Mouse (Mus musculus): ENCODE data around the gene Chst15. TPM values are rescaled to one million over a fixed set of nuclear protein-coding genes. Genes with fewer than 3 reads are reported as not detected.
A peak's percentile ranks its signal among the peaks of the same experiment; 100 is the strongest.

The Chst15 gene
- polyA plus RNA-seq, 1 experiment from 2014 or later = 27.0 TPM

DNA sequence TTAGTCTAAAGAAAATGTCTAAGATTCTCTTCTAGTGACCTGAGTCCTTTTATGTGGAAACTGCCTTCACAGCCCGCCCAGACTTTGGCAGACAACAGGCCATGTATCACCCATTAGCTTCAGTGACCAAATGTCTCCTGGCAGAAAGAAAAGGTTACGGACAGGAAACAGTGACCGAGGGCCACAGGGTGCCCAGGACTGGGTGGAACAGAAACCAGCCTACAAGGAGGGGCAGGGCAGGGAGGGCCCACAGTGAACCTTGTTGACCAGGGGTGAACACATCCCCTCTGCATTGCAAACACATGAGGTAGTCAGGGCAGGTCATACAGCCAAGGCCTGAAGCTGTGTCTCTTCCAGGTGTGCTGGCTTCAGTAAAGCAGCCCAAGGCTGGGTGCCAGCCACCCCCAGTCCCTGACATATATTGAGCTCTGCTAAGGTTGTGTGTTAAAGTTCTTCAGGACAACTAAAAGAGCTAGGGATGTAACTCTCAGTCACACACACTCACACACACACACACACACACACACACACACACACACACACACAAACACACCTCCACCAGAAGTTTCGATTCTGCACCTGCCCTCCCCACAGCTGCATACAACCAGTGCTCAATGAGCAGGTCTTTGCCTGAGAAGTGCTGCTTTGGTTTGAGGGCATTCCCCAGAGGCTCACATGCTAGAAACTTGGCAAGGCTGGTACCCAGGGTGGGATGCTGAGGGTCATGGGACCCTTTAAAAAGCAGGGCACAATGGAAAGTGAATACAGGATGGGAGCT, 49.1 kb downstream of the Chst15 start:
- Histone ChIP-seq H3K4me1 (replicated peaks) (peaks cover 29% of the 10 kb centered on the region), H3K36me3 (no peaks in the 10 kb centered on the region), H3K9ac (no peak overlapping the region), H3K9me3 (no peaks in the 10 kb centered on the region), H3K4me3 (no peak overlapping the region), H3K4me2 (no peak overlapping the region), H3K27me3 (no peaks in the 10 kb centered on the region), H3K27ac (replicated peaks) (no peak overlapping the region)
- no peak for ATAC-seq (ENCODE audit: low FRiP score, low read depth)
- WGBS = 83% methylated on average over 4 of the region's 4 CpGs

DNA sequence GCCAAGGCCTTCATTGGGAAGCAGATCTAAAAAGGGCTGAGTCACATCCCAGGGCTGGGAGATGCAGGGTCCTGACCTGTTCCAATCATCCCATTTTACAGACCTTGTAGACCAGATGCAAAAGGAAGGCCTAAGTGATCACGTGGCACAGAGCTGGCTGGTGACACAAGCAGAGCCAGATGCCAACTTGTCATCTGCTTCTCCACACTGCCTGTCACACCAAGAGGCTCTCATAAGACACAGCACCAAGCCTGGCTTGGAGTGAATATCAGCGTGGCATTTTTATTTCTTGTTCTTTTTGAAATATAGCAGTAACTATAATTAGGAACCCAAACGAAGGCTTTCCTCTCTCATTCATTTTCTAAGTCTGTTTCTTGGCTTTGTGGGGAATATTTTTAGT, 52.3 kb downstream of the Chst15 start:
- no peak overlapping the region for H3K4me3 ChIP-seq
- peak overlapping the region; percentile 69 for H3K27ac ChIP-seq (replicated peaks)
- H3K9ac ChIP-seq = no peak overlapping the region
- H3K36me3 ChIP-seq = no peaks in the 10 kb centered on the region
- H3K9me3 ChIP-seq = no peaks in the 10 kb centered on the region
- 52% methylated on average over 3 of the region's 3 CpGs for WGBS
- H3K4me2 ChIP-seq = no peak overlapping the region
- no peak; the same call in 1 of the 2 replicates for ATAC-seq (ENCODE audit: low FRiP score, low read depth)
- H3K27me3 ChIP-seq = no peaks in the 10 kb centered on the region
- H3K4me1 ChIP-seq (replicated peaks) = peaks cover 40% of the 10 kb centered on the region

DNA sequence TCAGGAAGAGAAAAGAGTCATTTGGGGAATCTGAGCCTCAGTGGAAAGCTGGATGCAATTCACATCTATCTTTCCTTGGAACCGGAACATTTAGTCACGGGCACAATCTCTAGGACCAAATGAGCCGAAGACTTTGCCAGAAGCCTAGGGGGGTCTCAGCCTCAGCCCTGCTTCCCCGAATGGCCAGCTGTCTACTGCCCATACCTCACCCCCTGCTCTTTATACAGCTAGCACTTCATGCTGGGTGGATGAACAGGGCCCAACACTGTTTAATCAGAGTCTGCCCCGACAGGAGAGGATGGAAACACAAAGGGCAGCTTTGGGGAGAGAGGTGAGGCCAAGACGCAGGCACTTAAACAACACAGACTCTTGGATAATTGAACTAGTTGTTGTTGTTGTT, 53.8 kb downstream of the Chst15 start:
- no peak overlapping the region for H3K4me2 ChIP-seq
- H3K27me3 ChIP-seq = no peaks in the 10 kb centered on the region
- ATAC-seq (ENCODE audit: low FRiP score, low read depth) = peak; percentile 66
- no peaks in the 10 kb centered on the region for H3K36me3 ChIP-seq
- no peak overlapping the region for H3K9ac ChIP-seq
- peaks cover 56% of the 10 kb centered on the region for H3K4me1 ChIP-seq (replicated peaks)
- peak overlapping the region; percentile 69 for H3K27ac ChIP-seq (replicated peaks)
- 19% methylated on average over 6 of the region's 6 CpGs for WGBS
- H3K9me3 ChIP-seq = no peaks in the 10 kb centered on the region
- H3K4me3 ChIP-seq = no peak overlapping the region

DNA sequence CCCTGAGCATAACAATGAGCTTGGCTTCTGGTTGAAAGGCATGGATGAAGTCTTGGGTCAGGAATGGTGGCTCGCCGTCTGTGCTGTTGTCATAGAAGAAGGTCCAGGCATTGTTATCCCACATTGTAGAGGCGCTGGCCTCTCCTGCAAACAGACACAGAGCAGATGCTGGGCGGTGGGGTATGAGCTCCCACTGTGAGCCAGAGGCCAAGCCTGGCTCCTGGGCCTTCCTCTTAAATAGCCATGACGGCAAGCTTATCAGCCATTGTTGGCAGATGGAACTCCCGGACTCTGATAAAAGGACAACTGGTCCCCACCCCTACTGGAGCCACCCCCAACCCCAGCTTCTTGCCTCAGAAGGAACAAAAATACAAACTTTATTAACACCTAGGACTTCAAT, 54.3 kb downstream of the Chst15 start:
- H3K4me1 ChIP-seq (replicated peaks) = peaks cover 59% of the 10 kb centered on the region
- no peak overlapping the region for H3K9ac ChIP-seq
- peak; percentile 42; the same call in 1 of the 2 replicates for ATAC-seq (ENCODE audit: low FRiP score, low read depth)
- 18% methylated on average over 6 of the region's 6 CpGs for WGBS
- no peak overlapping the region for H3K4me2 ChIP-seq
- no peak overlapping the region for H3K4me3 ChIP-seq
- H3K9me3 ChIP-seq = no peaks in the 10 kb centered on the region
- no peaks in the 10 kb centered on the region for H3K36me3 ChIP-seq
- no peaks in the 10 kb centered on the region for H3K27me3 ChIP-seq
- H3K27ac ChIP-seq (replicated peaks) = peak overlapping the region; percentile 69; the same call in 1 of the 2 replicates

DNA sequence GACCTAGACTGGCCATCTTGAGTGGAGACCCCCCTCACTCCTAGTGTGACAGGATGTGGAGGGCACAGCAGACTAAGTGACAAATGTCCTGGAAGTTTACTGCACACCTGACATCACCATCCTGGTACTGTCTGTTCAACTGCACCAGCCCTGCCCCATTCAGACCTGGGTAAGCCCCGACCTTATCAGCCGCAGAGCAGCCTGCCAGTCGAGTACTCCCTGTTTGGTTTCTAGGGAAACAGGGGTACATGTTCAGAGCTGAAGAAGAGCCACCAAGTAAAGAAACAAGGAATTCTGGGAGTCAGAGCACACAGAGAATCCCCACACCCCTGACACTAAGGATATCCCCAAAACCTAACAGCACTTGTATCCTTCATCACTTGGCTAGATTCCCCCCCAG, 55.1 kb downstream of the Chst15 start:
- no peaks in the 10 kb centered on the region for H3K9me3 ChIP-seq
- no peak for ATAC-seq (ENCODE audit: low FRiP score, low read depth)
- H3K27me3 ChIP-seq = no peaks in the 10 kb centered on the region
- no peak overlapping the region for H3K9ac ChIP-seq
- 40% methylated on average over 3 of the region's 3 CpGs for WGBS
- H3K4me2 ChIP-seq = no peak overlapping the region
- no peak overlapping the region for H3K4me3 ChIP-seq
- H3K4me1 ChIP-seq (replicated peaks) = peaks cover 59% of the 10 kb centered on the region
- no peak overlapping the region for H3K27ac ChIP-seq (replicated peaks)
- no peaks in the 10 kb centered on the region for H3K36me3 ChIP-seq

DNA sequence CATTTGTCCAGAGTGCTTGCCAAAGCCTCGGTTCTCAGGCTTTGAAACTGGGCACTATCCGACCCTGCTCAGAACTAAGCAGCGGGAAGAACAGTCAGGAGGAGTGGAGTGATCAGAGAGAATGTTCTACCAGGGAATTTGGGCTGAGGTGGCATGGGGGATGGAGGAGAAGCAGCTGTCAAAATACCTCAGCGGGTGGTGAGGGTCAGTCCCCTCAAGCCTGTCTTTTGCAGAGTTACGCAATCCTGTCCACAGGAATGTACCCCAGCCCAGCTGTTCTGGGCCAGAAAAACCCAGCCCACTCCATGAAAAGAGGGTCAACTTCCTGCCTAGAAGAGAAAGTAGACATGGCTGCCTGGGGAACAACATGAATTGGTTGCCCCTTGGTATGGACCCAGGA, 56.4 kb downstream of the Chst15 start:
- Histone ChIP-seq H3K9me3 (no peaks in the 10 kb centered on the region), H3K4me3 (no peak overlapping the region), H3K9ac (no peak overlapping the region), H3K36me3 (no peaks in the 10 kb centered on the region), H3K27ac (replicated peaks) (no peak overlapping the region), H3K4me2 (no peak overlapping the region), H3K4me1 (replicated peaks) (peaks cover 54% of the 10 kb centered on the region), H3K27me3 (no peaks in the 10 kb centered on the region)
- ATAC-seq (ENCODE audit: low FRiP score, low read depth) = no peak
- 69% methylated on average over 5 of the region's 5 CpGs for WGBS

DNA sequence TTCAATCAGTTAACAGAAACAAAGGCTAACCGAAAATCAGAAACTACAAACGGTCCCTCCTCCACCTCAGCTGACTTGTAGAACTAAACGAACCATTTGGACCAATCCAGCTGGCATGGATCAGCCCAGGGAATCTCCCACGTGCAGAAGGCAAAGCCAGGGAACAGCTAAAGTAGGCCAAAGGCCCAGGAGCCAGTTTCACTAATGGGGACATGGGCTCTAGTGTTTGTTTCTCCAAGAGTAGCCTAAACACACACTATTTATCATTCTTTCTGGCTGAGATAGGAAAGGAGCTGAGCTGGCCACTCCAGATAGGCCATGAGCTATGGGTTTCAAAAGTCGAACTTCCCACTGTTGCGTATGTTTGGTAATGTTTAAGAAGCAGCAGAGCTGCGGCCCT, 58.2 kb downstream of the Chst15 start:
- Histone ChIP-seq H3K4me3 (no peak overlapping the region), H3K4me2 (no peak overlapping the region), H3K27ac (replicated peaks) (peak overlapping the region; percentile 34), H3K36me3 (no peaks in the 10 kb centered on the region), H3K9ac (no peak overlapping the region), H3K9me3 (no peaks in the 10 kb centered on the region), H3K4me1 (replicated peaks) (peaks cover 39% of the 10 kb centered on the region), H3K27me3 (no peaks in the 10 kb centered on the region)
- WGBS = 56% methylated on average over 7 of the region's 7 CpGs
- no peak for ATAC-seq (ENCODE audit: low FRiP score, low read depth)

DNA sequence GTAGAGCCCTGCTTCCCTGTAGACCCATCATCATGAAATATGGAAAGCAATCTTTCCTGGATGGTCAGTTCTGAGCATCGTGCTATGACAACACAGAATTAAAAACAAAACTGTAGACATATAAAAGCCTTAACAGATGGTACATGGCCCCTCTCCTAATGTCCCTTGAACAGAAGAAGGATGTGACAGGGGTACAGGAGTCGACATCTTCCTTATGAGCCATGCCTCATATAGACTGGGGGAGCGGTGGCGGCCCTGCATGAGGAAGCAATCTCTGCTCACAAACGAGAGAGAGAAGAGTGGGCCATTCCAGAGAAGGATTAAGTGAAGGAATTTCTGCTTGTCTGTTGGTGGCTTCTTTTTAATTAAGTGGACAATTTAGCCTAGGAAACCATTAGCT, 58.8 kb downstream of the Chst15 start:
- Histone ChIP-seq H3K4me1 (replicated peaks) (peaks cover 37% of the 10 kb centered on the region), H3K4me2 (no peak overlapping the region), H3K4me3 (no peak overlapping the region), H3K27ac (replicated peaks) (no peak overlapping the region), H3K27me3 (no peaks in the 10 kb centered on the region), H3K36me3 (no peaks in the 10 kb centered on the region), H3K9ac (no peak overlapping the region), H3K9me3 (no peaks in the 10 kb centered on the region)
- WGBS = 54% methylated on average over 5 of the region's 5 CpGs
- no peak for ATAC-seq (ENCODE audit: low FRiP score, low read depth)

DNA sequence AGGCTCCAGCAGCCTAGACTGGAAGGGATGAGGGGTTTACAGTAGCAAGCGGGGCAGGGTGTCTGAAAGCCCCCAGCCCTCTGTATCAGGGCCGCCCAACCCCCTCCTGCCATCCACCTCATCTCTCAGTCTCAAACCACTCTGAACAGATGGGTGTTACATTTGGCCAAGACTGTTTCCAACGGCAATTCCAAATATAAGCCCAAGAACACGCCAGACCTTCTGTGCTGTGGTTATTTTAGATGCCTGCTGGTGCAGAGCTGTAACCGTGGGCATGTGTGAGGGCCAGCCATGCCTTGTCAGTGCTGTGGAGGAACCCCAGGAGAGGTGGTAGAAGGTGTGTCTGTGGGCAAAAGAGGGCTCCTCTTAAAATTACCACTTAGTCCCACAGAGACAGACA, 63.5 kb downstream of the Chst15 start:
- Histone ChIP-seq H3K9me3 (no peaks in the 10 kb centered on the region), H3K4me3 (no peak overlapping the region), H3K9ac (no peak overlapping the region), H3K27ac (replicated peaks) (0 out of 2 replicates have a peak overlapping the region, but pooled peaks have one; percentile 16), H3K36me3 (no peaks in the 10 kb centered on the region), H3K27me3 (no peaks in the 10 kb centered on the region), H3K4me1 (replicated peaks) (peaks cover 14% of the 10 kb centered on the region), H3K4me2 (no peak overlapping the region)
- 74% methylated on average over 5 of the region's 5 CpGs for WGBS
- no peak for ATAC-seq (ENCODE audit: low FRiP score, low read depth)

DNA sequence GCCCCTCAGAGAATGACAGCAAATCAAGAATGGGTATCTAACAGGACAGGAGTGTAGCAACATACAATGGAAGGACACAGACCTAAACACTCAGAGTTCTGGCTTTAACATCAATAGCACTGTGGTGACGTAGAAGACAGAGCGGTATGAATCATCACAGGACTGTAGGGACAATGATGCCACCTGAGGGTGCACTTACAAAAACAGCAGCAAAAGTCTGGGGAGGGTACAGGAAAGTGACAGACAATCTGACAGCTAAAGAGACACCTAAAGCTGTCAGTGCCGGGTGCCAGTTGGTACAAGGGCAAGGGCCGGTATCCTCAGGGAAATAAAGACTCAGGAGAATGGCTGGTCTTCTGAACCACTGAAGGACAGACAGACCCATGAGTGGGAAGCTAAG, 64.0 kb downstream of the Chst15 start:
- no peak overlapping the region for H3K4me3 ChIP-seq

DNA sequence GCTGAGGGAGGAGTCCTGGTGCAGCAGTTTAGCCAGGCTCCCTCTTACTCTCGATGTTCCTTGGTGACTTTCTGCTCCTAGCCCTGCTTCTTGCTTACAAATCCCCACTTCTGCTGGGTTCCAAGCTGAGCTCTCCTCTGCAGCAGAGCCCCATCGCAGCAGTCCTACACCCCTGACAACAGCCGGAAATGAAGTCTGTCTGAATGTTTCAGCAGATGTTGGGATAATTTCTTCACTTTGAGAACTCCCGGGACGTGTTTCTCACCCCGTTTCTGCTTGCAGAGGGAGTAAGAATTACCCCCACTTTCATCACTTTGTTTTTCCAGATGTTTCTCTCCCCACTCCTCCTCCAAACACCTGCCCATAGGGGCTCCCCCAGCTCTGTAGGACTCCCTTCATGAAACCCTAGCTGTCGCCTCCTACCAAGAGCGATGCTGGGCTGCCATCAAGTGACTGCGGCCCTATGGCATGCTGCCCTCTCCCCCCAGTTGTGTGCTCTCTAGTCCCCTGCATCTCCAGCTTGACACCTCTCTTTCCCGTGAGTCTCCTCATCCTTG, 67.4 kb downstream of the Chst15 start:
- no peak for ATAC-seq (ENCODE audit: low FRiP score, low read depth)
- peaks cover 35% of the 10 kb centered on the region for H3K4me1 ChIP-seq (replicated peaks)
- no peaks in the 10 kb centered on the region for H3K9me3 ChIP-seq
- no peaks in the 10 kb centered on the region for H3K36me3 ChIP-seq
- WGBS = 76% methylated on average over 10 of the region's 10 CpGs
- H3K4me3 ChIP-seq = no peak overlapping the region
- no peak overlapping the region for H3K9ac ChIP-seq
- no peaks in the 10 kb centered on the region for H3K27me3 ChIP-seq
- H3K27ac ChIP-seq (replicated peaks) = no peak overlapping the region
- no peak overlapping the region for H3K4me2 ChIP-seq

More for the DNA sequence above, 64.0 kb downstream of the Chst15 start:
- H3K9me3 ChIP-seq = no peaks in the 10 kb centered on the region
- no peaks in the 10 kb centered on the region for H3K27me3 ChIP-seq
- no peaks in the 10 kb centered on the region for H3K36me3 ChIP-seq
- no peak overlapping the region for H3K4me2 ChIP-seq
- 74% methylated on average over 4 of the region's 4 CpGs for WGBS
- 0 out of 2 replicates have a peak overlapping the region, but pooled peaks have one; percentile 16 for H3K27ac ChIP-seq (replicated peaks)
- H3K4me1 ChIP-seq (replicated peaks) = peaks cover 14% of the 10 kb centered on the region
- ATAC-seq (ENCODE audit: low FRiP score, low read depth) = no peak
- H3K9ac ChIP-seq = no peak overlapping the region

DNA sequence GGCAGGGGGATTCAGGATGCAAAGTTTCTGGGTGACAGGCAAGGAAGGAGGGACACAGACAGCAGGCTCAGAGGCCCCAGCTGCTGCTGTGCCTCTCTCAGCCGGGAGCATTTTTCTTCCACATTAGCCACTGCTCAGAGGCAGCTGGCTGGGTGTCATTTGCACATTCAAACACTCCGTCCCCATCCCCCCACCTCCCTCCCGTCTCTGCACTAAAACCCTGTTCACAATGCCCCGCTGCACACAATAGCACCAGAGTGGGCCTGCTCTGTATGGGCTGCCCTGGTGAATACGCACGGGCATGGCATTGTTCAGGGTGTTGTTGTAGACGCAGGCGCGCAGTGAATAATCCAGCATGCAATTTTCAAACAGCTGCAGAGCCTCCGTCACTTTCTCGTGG, 69.5 kb downstream of the Chst15 start:
- Histone ChIP-seq H3K27ac (replicated peaks) (peak overlapping the region; percentile 79), H3K27me3 (no peaks in the 10 kb centered on the region), H3K36me3 (no peaks in the 10 kb centered on the region), H3K4me1 (replicated peaks) (peaks cover 30% of the 10 kb centered on the region), H3K4me2 (no peak overlapping the region), H3K9me3 (no peaks in the 10 kb centered on the region), H3K9ac (0 out of 2 replicates have a peak overlapping the region, but pooled peaks have one; percentile 0), H3K4me3 (no peak overlapping the region)
- ATAC-seq (ENCODE audit: low FRiP score, low read depth) = peak; percentile 90
- 7% methylated on average over 11 of the region's 11 CpGs for WGBS
